Mouse (Mus musculus) liver, embryonic 15.5 days (tissue): ENCODE measurements around the gene Ppp4c. TPM values are rescaled to one million over a fixed set of nuclear protein-coding genes. Genes with fewer than 3 reads are reported as not detected.

ENCODE experiments used
- polyA plus RNA-seq: library from polyadenylated mRNA; unstranded; fragments of >200 nt; fragmentation: Nextera tagmentation; extraction: Ambion mirVana; gene quantifications from 2 replicates; pipeline ENCODE4 v1.2.1, GENCODE M21; 2015

Gene Ppp4c
- polyA plus RNA-seq, 1 experiment from 2014 or later = 107 TPM

Other genes starting within 250 kb of the Ppp4c start
- gene Eif3c, start 226.1 kb downstream of the Ppp4c start, polyA plus RNA-seq = 79.3 and 86.2 TPM in 2 replicates
- gene Apobr, start 207.6 kb downstream of the Ppp4c start, polyA plus RNA-seq = 2.3 and 2.5 TPM in 2 replicates
- gene Cln3, start 206.7 kb downstream of the Ppp4c start, polyA plus RNA-seq = 11.9 and 12.6 TPM in 2 replicates
- gene Il27, start 197.6 kb downstream of the Ppp4c start, polyA plus RNA-seq = 0.12 and 0.18 TPM in 2 replicates
- gene Nupr1, start 161.6 kb downstream of the Ppp4c start, polyA plus RNA-seq = 3.7 and 4.6 TPM in 2 replicates
- 29.1 and 31.0 TPM in 2 replicates for gene Sgf29, start 143.2 kb downstream of the Ppp4c start, polyA plus RNA-seq
- gene Sult1a1, start 116.1 kb downstream of the Ppp4c start, polyA plus RNA-seq = 37.8 and 52.1 TPM in 2 replicates
- gene Bola2, start 97.1 kb downstream of the Ppp4c start, polyA plus RNA-seq = 71.8 and 82.7 TPM in 2 replicates
- gene Slx1b, start 96.7 kb downstream of the Ppp4c start, polyA plus RNA-seq = 3.0 TPM in 2 replicates
- gene Coro1a, start 84.7 kb downstream of the Ppp4c start, polyA plus RNA-seq = 109 and 118 TPM in 2 replicates
- gene Mapk3, start 32.9 kb downstream of the Ppp4c start, polyA plus RNA-seq = 20.0 and 23.5 TPM in 2 replicates
- gene Gdpd3, start 26.2 kb downstream of the Ppp4c start, polyA plus RNA-seq = 0.74 and 0.84 TPM in 2 replicates
- 103 and 119 TPM in 2 replicates for gene Ypel3, start 15.5 kb downstream of the Ppp4c start, polyA plus RNA-seq
- 0.50 and 0.79 TPM in 2 replicates for gene Tbx6, start 11.0 kb downstream of the Ppp4c start, polyA plus RNA-seq
- gene Fam57b, start 5.2 kb upstream of the Ppp4c start, polyA plus RNA-seq = not detected in 2 replicates
- not detected in 2 replicates for gene 4930451I11Rik, start 39.1 kb upstream of the Ppp4c start, polyA plus RNA-seq
- 0.09 TPM in 1 of 2 replicates, not detected in the other for gene Doc2a, start 54.9 kb upstream of the Ppp4c start, polyA plus RNA-seq
- 8.6 and 13.6 TPM in 2 replicates for gene Hirip3, start 69.5 kb upstream of the Ppp4c start, polyA plus RNA-seq
- 29.4 and 33.9 TPM in 2 replicates for gene Ino80e, start 69.9 kb upstream of the Ppp4c start, polyA plus RNA-seq
- gene Taok2, start 92.2 kb upstream of the Ppp4c start, polyA plus RNA-seq = 11.3 and 12.9 TPM in 2 replicates
- gene Tmem219, start 130.4 kb upstream of the Ppp4c start, polyA plus RNA-seq = 17.0 and 19.3 TPM in 2 replicates
- gene Kctd13, start 136.4 kb upstream of the Ppp4c start, polyA plus RNA-seq = 4.1 and 5.0 TPM in 2 replicates
- not detected in 2 replicates for gene Asphd1, start 157.1 kb upstream of the Ppp4c start, polyA plus RNA-seq
- gene Sez6l2, start 158.1 kb upstream of the Ppp4c start, polyA plus RNA-seq = 0.07 and 0.12 TPM in 2 replicates
- gene Cdipt, start 183.4 kb upstream of the Ppp4c start, polyA plus RNA-seq = 44.8 and 51.7 TPM in 2 replicates
- gene Cdiptos, start 183.6 kb upstream of the Ppp4c start, polyA plus RNA-seq = 0.46 and 0.63 TPM in 2 replicates
- gene Mvp, start 222.1 kb upstream of the Ppp4c start, polyA plus RNA-seq = 9.2 TPM in 2 replicates
- gene Pagr1b, start 224.0 kb upstream of the Ppp4c start, polyA plus RNA-seq = not detected in 2 replicates
- gene Pagr1a, start 224.9 kb upstream of the Ppp4c start, polyA plus RNA-seq = 32.8 and 39.1 TPM in 2 replicates
- 3.6 and 4.0 TPM in 2 replicates for gene Gm42742, start 228.6 kb upstream of the Ppp4c start, polyA plus RNA-seq
- 0.13 and 0.56 TPM in 2 replicates for gene Prrt2, start 228.7 kb upstream of the Ppp4c start, polyA plus RNA-seq
- gene Maz, start 234.5 kb upstream of the Ppp4c start, polyA plus RNA-seq = 38.1 and 45.7 TPM in 2 replicates
- gene Kif22, start 250.0 kb upstream of the Ppp4c start, polyA plus RNA-seq = 108 and 111 TPM in 2 replicates